ENCODE assay signal across 9 mouse cellular contexts in genomic region chr17:45733038-45733734, GRCm38 (mm10). TPM values are rescaled to one million over a fixed set of nuclear protein-coding genes. Genes with fewer than 3 reads are reported as not detected.
DNase-seq lines count a peak whose midpoint lies in the region; ATAC-seq and TF ChIP-seq lines count a peak whose summit lies in the region.
"Had no signal": no experiment of that assay in that cellular context is flagged by ENCODE, and none has a peak within 500 bp of the region (broad histone marks: within the 10 kb centered on the region; RNA-seq: fewer than 3 reads in every experiment).

No protein-coding gene starts in this region.

- H3K4me1 ChIP-seq in lung, embryonic 14.5 days (ENCODE audit: insufficient read depth), result peaks cover 32% of the 10 kb centered on the region
- no peaks in the 10 kb centered on the region for H3K4me1 ChIP-seq in cortical plate, adult 2 months (ENCODE audit: control insufficient read depth, insufficient read depth, low read length)
- peaks cover 18% of the 10 kb centered on the region; the same call in 1 of the 2 replicates for H3K4me1 ChIP-seq in hindbrain, postnatal 0 days (ENCODE audit: insufficient read depth, low read length)
- H3K4me1 ChIP-seq in limb, embryonic 15.5 days, result peaks cover 51% of the 10 kb centered on the region

- 65% methylated on average over 19 of the region's 19 CpGs for WGBS in lung, embryonic 14.5 days
- WGBS in hindbrain, postnatal 0 days, result 35% methylated on average over 16 of the region's 19 CpGs
- 58% methylated on average over 19 of the region's 19 CpGs for WGBS in limb, embryonic 15.5 days

- ATAC-seq in lung, embryonic 14.5 days (ENCODE audit: insufficient read depth), result no peak
- ATAC-seq in hindbrain, postnatal 0 days, result peak; percentile 25; the same call in 1 of the 2 replicates
- ATAC-seq in limb, embryonic 15.5 days (ENCODE audit: insufficient number of reproducible peaks, low FRiP score, low TSS enrichment, low read depth), result no peak

- no peak overlapping the region for H3K27ac ChIP-seq in lung, embryonic 14.5 days (ENCODE audit: low read depth)
- H3K27ac ChIP-seq in cortical plate, adult 2 months (ENCODE audit: insufficient read depth, low read length), result peak overlapping the region; percentile 47
- H3K27ac ChIP-seq in hindbrain, postnatal 0 days, result peak overlapping the region; percentile 43; the same call in 1 of the 2 replicates
- 0 out of 2 replicates have a peak overlapping the region, but pooled peaks have one; percentile 17 for H3K27ac ChIP-seq in limb, embryonic 15.5 days

- no peak for DNase-seq in lung, embryonic 14.5 days
- no peak for DNase-seq in lung, adult 18-20 months
- peak; percentile 45 for DNase-seq in hindbrain, postnatal 0 days (ENCODE audit: low spot score)
- DNase-seq in adrenal gland, postnatal 36 days, result no peak
- no peak for DNase-seq in adrenal gland, adult 18-20 months (ENCODE audit: low spot score in 2 of 2)
- no peak for DNase-seq in yolk sac, embryonic 10.5 days (ENCODE audit: low spot score)

- peak overlapping the region; percentile 36 for H3K4me3 ChIP-seq in lung, embryonic 14.5 days (ENCODE audit: low read depth, low read length)
- H3K4me3 ChIP-seq in cortical plate, adult 2 months (ENCODE audit: insufficient read depth, low read length), result no peak overlapping the region
- no peak overlapping the region; the same call in 1 of the 2 replicates for H3K4me3 ChIP-seq in hindbrain, postnatal 0 days (ENCODE audit: low read length)
- peak overlapping the region; percentile 40; the same call in 1 of the 2 replicates for H3K4me3 ChIP-seq in limb, embryonic 15.5 days

- H3K27me3 ChIP-seq in lung, embryonic 14.5 days (ENCODE audit: insufficient read depth, low read length), result 0 out of 2 replicates have a peak, but pooled peaks cover 3% of the 10 kb centered on the region
- no peaks in the 10 kb centered on the region for H3K27me3 ChIP-seq in hindbrain, postnatal 0 days (ENCODE audit: insufficient read depth, low read length)
- H3K27me3 ChIP-seq in limb, embryonic 15.5 days, result peaks cover 12% of the 10 kb centered on the region; the same call in 1 of the 2 replicates

- H3K4me2 ChIP-seq in lung, embryonic 14.5 days, result peak overlapping the region; percentile 79
- H3K4me2 ChIP-seq in hindbrain, postnatal 0 days (ENCODE audit: low read depth, low read length), result peak overlapping the region; percentile 57
- peak overlapping the region; percentile 87 for H3K4me2 ChIP-seq in limb, embryonic 15.5 days

- no peak for TF ChIP-seq CTCF in lung, embryonic 14.5 days (IDR thresholded peaks at IDR 0.05; ENCODE audit: low read depth)
- TF ChIP-seq CTCF in cortical plate, adult 2 months (IDR thresholded peaks at IDR 0.05; ENCODE audit: extremely low read depth, insufficient read depth, low read length), result no peak
- no peak for TF ChIP-seq CTCF in hindbrain, postnatal 0 days (IDR thresholded peaks at IDR 0.05; ENCODE audit: low read depth)

- peak overlapping the region; percentile 54; the same call in 1 of the 2 replicates for H3K9ac ChIP-seq in lung, embryonic 14.5 days
- H3K9ac ChIP-seq in hindbrain, postnatal 0 days (replicated peaks; ENCODE audit: low read length), result peak overlapping the region; percentile 7; the same call in 1 of the 2 replicates
- peak overlapping the region; percentile 47; the same call in 1 of the 2 replicates for H3K9ac ChIP-seq in limb, embryonic 15.5 days

- H3K9me3 ChIP-seq in lung, embryonic 14.5 days (ENCODE audit: low read depth, low read length), result no peaks in the 10 kb centered on the region
- no peaks in the 10 kb centered on the region for H3K9me3 ChIP-seq in hindbrain, postnatal 0 days (ENCODE audit: low read length)
- no peaks in the 10 kb centered on the region for H3K9me3 ChIP-seq in limb, embryonic 15.5 days

- no peak for TF ChIP-seq POLR2A in cortical plate, adult 2 months (IDR thresholded peaks at IDR 0.05; ENCODE audit: extremely low read depth, insufficient read depth, low read length)

- H3K36me3 ChIP-seq in lung, embryonic 14.5 days (ENCODE audit: insufficient read depth), result no peaks in the 10 kb centered on the region
- H3K36me3 ChIP-seq in hindbrain, postnatal 0 days (ENCODE audit: insufficient read depth, low read length), result no peaks in the 10 kb centered on the region
- no peaks in the 10 kb centered on the region for H3K36me3 ChIP-seq in limb, embryonic 15.5 days

RNA-seq across cellular contexts. Expression of gene 1600014C23Rik, which starts 0.5 kb away (rescaled TPM):
- not detected in 2 replicates for polyA plus RNA-seq in lung, embryonic 14.5 days (2014; fragmentation: Nextera tagmentation; extraction: Ambion mirVana)
- 0.44 TPM in 1 of 2 replicates, not detected in the other for polyA plus RNA-seq in cortical plate, adult 2 months (2012; rRNA removed)
- total RNA-seq in hindbrain, postnatal 0 days (2014; rRNA removed), result not detected in 2 replicates
- polyA plus RNA-seq in hindbrain, postnatal 0 days (2015; fragmentation: Nextera tagmentation; extraction: Ambion mirVana), result 0.51 and 0.64 TPM in 2 replicates
- 0.63 TPM in 1 of 2 replicates, not detected in the other for polyA plus RNA-seq in limb, embryonic 15.5 days (2015; fragmentation: Nextera tagmentation; extraction: Ambion mirVana)
- total RNA-seq in adrenal gland, postnatal 36 days (2021), result not detected
- total RNA-seq in adrenal gland, adult 18-20 months (2021), result not detected
- total RNA-seq: hematopoietic stem cell, adult 5-6 weeks had no signal

RNA-seq across cellular contexts. Expression of gene Tmem63b, which starts 46.5 kb away (rescaled TPM):
- 29.7 and 31.3 TPM in 2 replicates for polyA plus RNA-seq in lung, embryonic 14.5 days (2014; fragmentation: Nextera tagmentation; extraction: Ambion mirVana)
- polyA plus RNA-seq in cortical plate, adult 2 months (2012; rRNA removed), result 206 and 219 TPM in 2 replicates
- total RNA-seq in hindbrain, postnatal 0 days (2014; rRNA removed), result 241 and 252 TPM in 2 replicates
- polyA plus RNA-seq in hindbrain, postnatal 0 days (2015; fragmentation: Nextera tagmentation; extraction: Ambion mirVana), result 123 and 139 TPM in 2 replicates
- polyA plus RNA-seq in limb, embryonic 15.5 days (2015; fragmentation: Nextera tagmentation; extraction: Ambion mirVana), result 38.1 and 39.2 TPM in 2 replicates
- 10 to 100 TPM; 40.0 to 45.2 TPM for total RNA-seq in adrenal gland, postnatal 36 days (2021)
- 10 to 100 TPM; 41.0 to 41.4 TPM for total RNA-seq in adrenal gland, adult 18-20 months (2021)

RNA-seq across cellular contexts. Expression of gene Mrpl14, which starts 47.1 kb away (rescaled TPM):
- 162 and 168 TPM in 2 replicates for polyA plus RNA-seq in lung, embryonic 14.5 days (2014; fragmentation: Nextera tagmentation; extraction: Ambion mirVana)
- polyA plus RNA-seq in cortical plate, adult 2 months (2012; rRNA removed), result 57.1 and 63.8 TPM in 2 replicates
- 41.3 and 58.7 TPM in 2 replicates for total RNA-seq in hindbrain, postnatal 0 days (2014; rRNA removed)
- 117 and 119 TPM in 2 replicates for polyA plus RNA-seq in hindbrain, postnatal 0 days (2015; fragmentation: Nextera tagmentation; extraction: Ambion mirVana)
- polyA plus RNA-seq in limb, embryonic 15.5 days (2015; fragmentation: Nextera tagmentation; extraction: Ambion mirVana), result 142 and 143 TPM in 2 replicates
- 100 to 1,000 TPM; 115 to 118 TPM for total RNA-seq in adrenal gland, postnatal 36 days (2021)
- total RNA-seq in adrenal gland, adult 18-20 months (2021), result 100 to 1,000 TPM; 104 to 109 TPM

Comparison
In these comparisons a context has a peak if more than half of its experiments do, and no peak if none do; other contexts are left out.
1. H3K4me3 ChIP-seq: peak in lung, embryonic 14.5 days (single experiment) and limb, embryonic 15.5 days (single experiment); none in cortical plate, adult 2 months (single experiment) and hindbrain, postnatal 0 days (single experiment).
2. Peak in every context shown above with its lines, with median percentiles within 50 percentile points of each other: H3K4me2 ChIP-seq and H3K9ac ChIP-seq.